Mouse (Mus musculus): ENCODE data around the gene Polr2l.

The Polr2l gene

DNA sequence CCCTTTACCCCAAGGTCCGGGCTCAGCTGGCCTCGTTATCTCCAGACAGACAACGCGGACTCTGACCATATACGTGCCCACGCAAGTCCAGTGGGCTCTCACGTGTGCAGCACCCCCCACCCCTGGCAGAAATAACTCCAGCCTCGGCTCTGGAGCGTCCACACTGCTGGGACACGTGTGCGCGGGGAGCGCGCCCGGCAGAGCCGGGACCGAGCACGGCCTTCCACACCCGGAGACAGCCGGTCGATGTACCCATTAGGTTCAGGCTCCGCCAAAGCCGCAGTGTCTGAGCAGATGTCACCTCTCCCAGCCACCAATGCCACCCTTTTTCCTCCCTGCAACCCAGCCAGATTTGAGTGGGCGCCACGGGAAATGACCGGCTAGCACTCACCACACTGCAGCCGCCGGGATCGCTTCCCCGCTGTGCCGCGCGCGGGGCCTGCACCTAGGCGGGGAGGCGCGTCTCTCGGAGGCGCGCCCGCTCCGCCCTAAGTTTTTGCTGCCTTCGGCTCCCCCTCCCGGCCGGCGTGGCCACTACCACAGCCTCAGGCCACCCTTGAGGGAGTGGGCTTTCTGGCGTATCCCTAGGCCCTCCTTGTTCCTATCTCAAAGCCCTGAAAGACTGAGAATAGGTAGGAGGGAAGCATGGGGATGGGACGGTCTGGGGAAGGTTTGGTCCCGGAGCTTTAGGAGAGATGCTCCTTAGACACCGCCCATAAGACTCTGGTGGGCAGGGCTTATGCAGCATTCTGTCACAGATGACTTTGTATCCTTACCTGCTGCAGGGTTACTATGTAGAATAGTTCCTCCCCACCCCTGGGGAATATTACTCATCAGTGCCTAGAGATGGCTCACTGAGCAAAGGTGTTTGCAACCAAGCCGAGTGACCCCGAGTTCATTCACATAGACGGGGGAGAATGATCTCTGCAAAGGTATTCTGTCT lies 37.5 kb downstream of the Polr2l start, which contains the start of gene Slc25a22:
Slc25a22 (minus strand) TSS at position 715 of the 943 bp plus-strand sequence.
- H3K4me3 ChIP-seq (replicated peaks; ENCODE audit: low read length), result peak within 1 kb of the TSS; percentile 85
- no peaks in the 10 kb centered on the region for H3K27me3 ChIP-seq (ENCODE audit: insufficient read depth, low read length)
- H3K36me3 ChIP-seq (ENCODE audit: insufficient read depth, low read length), result peaks cover 64% of the 10 kb centered on the region
- TF ChIP-seq POU5F1 (IDR thresholded peaks at IDR 0.05; ENCODE audit: borderline replicate concordance, low read length) (no peak), CTCF (conservative IDR thresholded peaks at IDR 0.05; ENCODE audit: low read length) (peak; percentile 21), NANOG (IDR thresholded peaks at IDR 0.05; ENCODE audit: borderline replicate concordance, low read length) (no peak)
- H3K4me1 ChIP-seq (replicated peaks; ENCODE audit: low read depth, low read length), result peaks cover 90% of the 10 kb centered on the region
- no peaks in the 10 kb centered on the region for H3K9me3 ChIP-seq (ENCODE audit: low read length)

DNA sequence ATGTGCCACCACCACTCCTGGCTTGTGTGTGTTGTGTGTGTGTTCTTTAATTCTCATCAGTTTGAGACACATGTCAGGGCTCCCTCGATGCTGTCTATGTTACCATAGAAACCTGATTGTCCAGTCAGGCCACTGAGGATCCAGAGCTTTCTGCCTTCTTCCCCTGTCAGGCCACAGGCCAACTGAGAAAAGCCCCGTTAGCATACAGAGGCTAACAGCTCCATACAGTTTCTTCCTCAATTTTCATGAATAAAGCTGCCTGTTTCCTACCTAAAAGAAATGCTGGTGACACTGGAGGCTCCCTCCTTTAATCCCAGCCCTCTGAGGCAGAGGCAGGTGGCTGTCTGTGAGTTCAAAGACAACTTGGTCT lies 38.4 kb downstream of the Polr2l start:
- TF ChIP-seq NANOG (IDR thresholded peaks at IDR 0.05; ENCODE audit: borderline replicate concordance, low read length), result no peak
- TF ChIP-seq CTCF (conservative IDR thresholded peaks at IDR 0.05; ENCODE audit: low read length), result no peak
- TF ChIP-seq POU5F1 (IDR thresholded peaks at IDR 0.05; ENCODE audit: borderline replicate concordance, low read length), result no peak
- Histone ChIP-seq H3K4me3 (replicated peaks; ENCODE audit: low read length) (peak overlapping the region; percentile 85), H3K36me3 (ENCODE audit: insufficient read depth, low read length) (peaks cover 64% of the 10 kb centered on the region), H3K4me1 (replicated peaks; ENCODE audit: low read depth, low read length) (peaks cover 90% of the 10 kb centered on the region), H3K27me3 (ENCODE audit: insufficient read depth, low read length) (no peaks in the 10 kb centered on the region), H3K9me3 (ENCODE audit: low read length) (no peaks in the 10 kb centered on the region)

DNA sequence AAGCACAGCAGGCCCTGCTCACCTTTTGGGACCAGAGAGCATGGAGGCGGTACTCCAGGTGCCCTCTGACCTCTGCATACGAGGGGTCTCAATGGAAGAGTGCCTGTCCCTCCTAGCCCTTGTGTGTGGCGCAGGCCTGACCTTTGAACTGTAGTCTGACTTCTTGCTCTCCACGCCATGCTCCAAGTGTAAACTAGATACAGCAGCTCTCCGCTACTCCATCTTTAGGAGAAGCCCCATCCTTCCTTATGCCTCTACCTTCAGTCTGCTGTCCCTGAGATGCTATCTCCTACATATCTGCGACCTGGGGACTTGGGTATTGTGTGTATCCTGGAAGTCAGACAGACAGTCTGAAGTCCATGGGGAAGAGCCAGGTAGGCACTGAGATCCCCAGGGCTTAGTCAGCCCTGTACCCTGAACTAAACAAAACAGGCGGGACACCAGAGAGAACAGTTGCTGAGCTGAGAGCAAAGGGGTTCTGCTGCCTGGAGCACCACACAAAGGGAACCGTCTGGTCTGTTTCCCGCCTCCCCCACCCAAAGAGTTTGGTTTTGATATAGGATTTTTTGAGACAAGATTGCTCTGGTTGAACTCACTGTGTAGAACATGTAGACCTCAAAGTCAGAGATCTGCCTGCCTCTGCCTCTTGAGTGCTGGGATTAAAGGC lies 38.9 kb downstream of the Polr2l start:
- H3K36me3 ChIP-seq (ENCODE audit: insufficient read depth, low read length), result peaks cover 64% of the 10 kb centered on the region
- H3K4me1 ChIP-seq (replicated peaks; ENCODE audit: low read depth, low read length), result peaks cover 90% of the 10 kb centered on the region
- no peaks in the 10 kb centered on the region for H3K9me3 ChIP-seq (ENCODE audit: low read length)
- no peaks in the 10 kb centered on the region for H3K27me3 ChIP-seq (ENCODE audit: insufficient read depth, low read length)
- peak overlapping the region; percentile 18; the same call in 1 of the 2 replicates for H3K4me3 ChIP-seq (replicated peaks; ENCODE audit: low read length)
- no peak for TF ChIP-seq CTCF (conservative IDR thresholded peaks at IDR 0.05; ENCODE audit: low read length)
- no peak for TF ChIP-seq NANOG (IDR thresholded peaks at IDR 0.05; ENCODE audit: borderline replicate concordance, low read length)
- no peak for TF ChIP-seq POU5F1 (IDR thresholded peaks at IDR 0.05; ENCODE audit: borderline replicate concordance, low read length)

DNA sequence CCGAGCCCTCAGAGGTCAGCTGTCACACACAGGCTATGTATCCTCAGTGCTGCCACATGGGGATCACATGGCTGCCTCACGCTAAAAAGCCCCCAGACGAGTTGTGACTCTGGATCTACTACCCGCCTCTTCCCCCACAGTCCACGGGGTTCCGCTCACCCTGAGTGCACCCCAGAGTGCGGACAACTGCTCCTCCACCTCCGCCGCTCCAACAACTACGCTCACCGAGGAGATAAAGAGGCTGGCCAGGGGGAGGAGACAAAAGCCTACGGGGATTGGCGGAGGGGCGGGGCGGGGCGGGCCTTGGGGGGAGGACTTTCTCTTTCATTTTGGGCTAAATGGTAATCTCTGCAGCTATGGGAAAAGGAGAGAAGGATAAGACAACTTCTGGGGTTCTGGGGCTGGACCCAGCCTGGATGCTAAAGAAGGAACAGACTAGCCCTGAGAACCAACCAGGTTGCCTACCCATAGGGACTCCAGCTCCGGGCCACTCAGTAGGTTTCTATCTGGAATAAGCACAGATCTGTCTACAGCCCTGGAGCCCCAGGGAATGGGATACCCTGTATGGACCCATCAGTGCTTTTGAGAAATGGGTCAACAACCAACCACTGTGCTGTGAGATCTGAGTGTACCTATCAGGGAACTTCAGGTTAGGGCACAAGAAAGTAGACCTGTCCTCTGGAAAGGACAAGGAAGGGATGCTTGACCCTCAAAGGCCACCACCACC lies 39.6 kb downstream of the Polr2l start:
- TF ChIP-seq CTCF (conservative IDR thresholded peaks at IDR 0.05; ENCODE audit: low read length) (no peak), NANOG (IDR thresholded peaks at IDR 0.05; ENCODE audit: borderline replicate concordance, low read length) (no peak), POU5F1 (IDR thresholded peaks at IDR 0.05; ENCODE audit: borderline replicate concordance, low read length) (no peak)
- peaks cover 90% of the 10 kb centered on the region for H3K4me1 ChIP-seq (replicated peaks; ENCODE audit: low read depth, low read length)
- peak overlapping the region; percentile 68 for H3K4me3 ChIP-seq (replicated peaks; ENCODE audit: low read length)

DNA sequence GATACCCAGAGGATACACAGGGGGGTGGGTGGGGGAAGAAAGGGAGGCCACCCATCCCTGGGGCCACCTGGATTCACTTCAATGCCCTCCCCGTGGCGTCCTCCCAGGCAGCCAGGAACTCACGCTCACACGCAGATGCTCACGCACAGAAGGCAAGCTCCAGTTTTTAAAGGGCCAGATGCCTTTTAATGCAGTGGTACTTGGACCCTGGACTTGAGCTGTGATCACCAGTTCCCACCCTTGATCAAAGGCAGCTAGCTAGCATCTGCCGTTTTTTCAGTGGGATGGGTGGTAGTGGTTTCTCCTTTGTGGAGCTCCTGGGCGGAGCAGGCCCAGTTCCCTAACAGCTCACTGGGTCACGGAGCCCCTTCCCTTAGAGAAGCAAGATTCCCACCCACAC lies 40.5 kb downstream of the Polr2l start:
- Histone ChIP-seq H3K9me3 (ENCODE audit: low read length) (no peaks in the 10 kb centered on the region), H3K4me3 (replicated peaks; ENCODE audit: low read length) (peak overlapping the region; percentile 68), H3K27me3 (ENCODE audit: insufficient read depth, low read length) (no peaks in the 10 kb centered on the region), H3K4me1 (replicated peaks; ENCODE audit: low read depth, low read length) (peaks cover 92% of the 10 kb centered on the region), H3K36me3 (ENCODE audit: insufficient read depth, low read length) (peaks cover 59% of the 10 kb centered on the region)
- TF ChIP-seq NANOG (IDR thresholded peaks at IDR 0.05; ENCODE audit: borderline replicate concordance, low read length) (no peak), CTCF (conservative IDR thresholded peaks at IDR 0.05; ENCODE audit: low read length) (no peak), POU5F1 (IDR thresholded peaks at IDR 0.05; ENCODE audit: borderline replicate concordance, low read length) (no peak)

More for the DNA sequence above, 39.6 kb downstream of the Polr2l start:
- Histone ChIP-seq H3K36me3 (ENCODE audit: insufficient read depth, low read length) (peaks cover 64% of the 10 kb centered on the region), H3K27me3 (ENCODE audit: insufficient read depth, low read length) (no peaks in the 10 kb centered on the region), H3K9me3 (ENCODE audit: low read length) (no peaks in the 10 kb centered on the region)

DNA sequence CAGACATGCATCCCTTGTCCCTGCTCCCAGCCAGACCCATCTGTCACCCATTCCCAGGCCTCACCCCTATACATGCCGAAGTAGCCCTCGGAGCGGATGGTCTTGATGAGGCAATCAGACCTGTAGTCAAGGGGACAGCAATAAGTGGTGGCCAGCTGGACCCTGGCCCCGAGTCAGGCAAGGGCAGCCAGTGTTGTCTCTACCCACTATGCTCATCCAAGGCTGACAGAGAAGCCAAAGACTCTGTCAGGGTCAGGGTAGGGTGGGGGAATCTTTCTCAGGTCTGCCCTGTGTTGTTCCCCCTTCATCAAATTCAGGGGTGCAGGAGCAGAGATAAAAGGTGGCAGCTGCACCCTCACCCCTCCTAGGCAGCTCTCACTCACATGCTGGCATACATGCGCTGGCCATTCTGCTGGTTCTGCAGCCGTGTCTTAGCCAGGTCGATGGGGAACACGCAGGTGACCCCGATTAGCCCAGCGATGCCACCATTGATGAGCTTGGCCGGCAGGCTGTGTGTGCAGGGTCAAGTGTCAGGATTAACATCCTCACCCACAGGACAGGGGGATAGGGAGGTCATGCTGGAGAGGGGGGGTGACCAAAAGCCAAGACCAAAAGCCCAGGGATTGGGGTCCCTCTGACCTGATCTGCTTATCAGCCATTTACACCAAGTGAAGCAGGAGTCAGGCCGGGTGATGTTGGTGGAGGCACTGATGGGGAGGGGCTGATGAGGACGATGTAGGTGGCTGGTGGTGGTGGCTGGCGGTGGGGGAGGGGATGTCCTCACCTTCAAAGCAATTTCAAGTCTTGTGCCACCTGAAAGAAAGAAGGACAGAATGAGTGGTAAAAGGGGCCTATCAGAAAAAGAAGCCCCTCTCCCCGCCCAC lies 41.2 kb downstream of the Polr2l start:
- no peaks in the 10 kb centered on the region for H3K9me3 ChIP-seq (ENCODE audit: low read length)
- TF ChIP-seq CTCF (conservative IDR thresholded peaks at IDR 0.05; ENCODE audit: low read length) (no peak), NANOG (IDR thresholded peaks at IDR 0.05; ENCODE audit: borderline replicate concordance, low read length) (no peak), POU5F1 (IDR thresholded peaks at IDR 0.05; ENCODE audit: borderline replicate concordance, low read length) (no peak)
- H3K4me1 ChIP-seq (replicated peaks; ENCODE audit: low read depth, low read length), result peaks cover 95% of the 10 kb centered on the region
- H3K4me3 ChIP-seq (replicated peaks; ENCODE audit: low read length), result peak overlapping the region; percentile 68
- no peaks in the 10 kb centered on the region for H3K27me3 ChIP-seq (ENCODE audit: insufficient read depth, low read length)
- peaks cover 52% of the 10 kb centered on the region for H3K36me3 ChIP-seq (ENCODE audit: insufficient read depth, low read length)

DNA sequence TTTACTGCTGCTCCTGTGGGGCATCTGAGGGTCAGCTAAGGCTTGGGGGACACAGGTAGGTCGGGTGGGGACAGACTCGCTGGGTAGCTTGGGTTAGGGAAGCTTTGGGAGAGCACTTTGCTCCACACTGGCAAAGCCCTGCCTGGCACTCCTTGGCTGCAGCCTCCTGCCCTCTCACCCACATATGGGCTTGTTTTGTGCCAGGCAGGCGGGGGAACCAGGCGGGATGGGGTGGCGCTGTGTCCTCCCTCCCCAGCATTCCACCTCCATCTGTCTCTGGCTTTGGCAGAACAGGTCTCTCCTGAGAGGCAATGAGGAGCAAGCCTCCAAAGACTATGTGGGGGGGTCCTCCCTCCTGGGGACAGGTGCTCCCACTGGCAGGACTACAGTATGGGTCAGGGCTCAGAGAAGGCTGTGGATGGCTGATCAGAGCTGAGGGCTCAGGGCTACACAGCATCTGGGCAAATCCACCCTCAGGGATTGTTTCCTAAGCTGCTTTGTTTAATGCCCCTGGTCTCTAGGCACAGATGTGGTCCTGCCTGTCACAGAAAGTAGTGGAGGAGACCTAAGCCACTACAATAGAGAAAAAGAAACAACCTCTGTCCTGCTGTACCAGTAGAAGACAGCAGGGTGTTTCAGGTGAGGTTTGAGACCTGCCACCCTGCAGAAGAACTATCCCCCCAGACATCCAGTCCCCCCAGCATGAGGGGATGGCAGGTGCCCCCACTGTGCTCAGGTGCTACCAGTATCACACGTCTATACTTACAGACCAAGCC lies 42.0 kb downstream of the Polr2l start:
- peaks cover 95% of the 10 kb centered on the region for H3K4me1 ChIP-seq (replicated peaks; ENCODE audit: low read depth, low read length)
- TF ChIP-seq CTCF (conservative IDR thresholded peaks at IDR 0.05; ENCODE audit: low read length), result no peak
- TF ChIP-seq NANOG (IDR thresholded peaks at IDR 0.05; ENCODE audit: borderline replicate concordance, low read length), result no peak
- TF ChIP-seq POU5F1 (IDR thresholded peaks at IDR 0.05; ENCODE audit: borderline replicate concordance, low read length), result no peak

More for the DNA sequence above, 42.0 kb downstream of the Polr2l start:
- H3K27me3 ChIP-seq (ENCODE audit: insufficient read depth, low read length), result no peaks in the 10 kb centered on the region
- H3K36me3 ChIP-seq (ENCODE audit: insufficient read depth, low read length), result peaks cover 43% of the 10 kb centered on the region
- H3K4me3 ChIP-seq (replicated peaks; ENCODE audit: low read length), result no peak overlapping the region
- no peaks in the 10 kb centered on the region for H3K9me3 ChIP-seq (ENCODE audit: low read length)
